Mouse (Mus musculus) myocyte (in vitro differentiated cells): ENCODE measurements around the gene Kcna10. TPM values are rescaled to one million over a fixed set of nuclear protein-coding genes. Genes with fewer than 3 reads are reported as not detected.

Experiments
- H3K27me3 ChIP-seq: one replicate; pipeline ENCODE4 v1.6.1; 2011; ENCODE audit not compliant: control insufficient read depth, insufficient read depth, insufficient read length
- H3K36me3 ChIP-seq: one replicate; pipeline ENCODE4 v1.6.1; 2011; ENCODE audit not compliant: control insufficient read depth, insufficient read depth
- H3K4me2 ChIP-seq: one replicate; pipeline ENCODE4 v1.6.1; 2011; ENCODE audit warnings: low read depth, control low read depth
- H3K4me3 ChIP-seq: one replicate; pipeline ENCODE4 v1.5.1; 2011; ENCODE audit warnings: mild to moderate bottlenecking, control low read depth, moderate library complexity
- H3K79me2 ChIP-seq: one replicate; pipeline ENCODE4 v1.6.1; 2011; ENCODE audit not compliant: control insufficient read depth, insufficient read depth
- H3ac ChIP-seq: one replicate; pipeline ENCODE4 v1.6.1; 2011; ENCODE audit not compliant: control insufficient read depth, insufficient read length
- CEBPB ChIP-seq: IDR thresholded peaks from 2 replicates; pipeline ENCODE4 v1.6.1; 2011; ENCODE audit warnings: mild to moderate bottlenecking, moderate library complexity; ENCODE audit not compliant: poor library complexity, insufficient read depth, severe bottlenecking
- E2F4 ChIP-seq: IDR thresholded peaks from one replicate; pipeline ENCODE4 v1.6.1; 2011; ENCODE audit warnings: mild to moderate bottlenecking, control low read depth, moderate library complexity; ENCODE audit not compliant: insufficient read depth
- MAX ChIP-seq: IDR thresholded peaks from one replicate; pipeline ENCODE4 v1.6.1; 2011; ENCODE audit warnings: low read depth, mild to moderate bottlenecking, control low read depth
- MYOD1 ChIP-seq, 3 experiments: IDR thresholded peaks; one replicate each; pipeline ENCODE4 v1.6.1; 2011; ENCODE audit warnings: control low read depth in 2 of 3, low read depth in 2 of 3, mild to moderate bottlenecking in 2 of 3, moderate library complexity in 1 of 3; ENCODE audit not compliant: insufficient read length in 2 of 3, control insufficient read depth in 1 of 3
- MYOG ChIP-seq, 3 experiments: IDR thresholded peaks; one replicate each; pipeline ENCODE4 v1.6.1; 2011; ENCODE audit warnings: control low read depth in 2 of 3, low read depth in 2 of 3, mild to moderate bottlenecking in 2 of 3; ENCODE audit not compliant: insufficient read length in 2 of 3, control insufficient read depth in 1 of 3, insufficient read depth in 1 of 3
- POLR2A ChIP-seq: IDR thresholded peaks from one replicate; pipeline ENCODE4 v1.6.1; 2011; ENCODE audit warnings: low read depth, mild to moderate bottlenecking, control low read depth, moderate library complexity; ENCODE audit not compliant: insufficient read length
- POLR2AphosphoS2 ChIP-seq: IDR thresholded peaks from one replicate; pipeline ENCODE4 v1.6.1; 2011; ENCODE audit warnings: low read depth, control low read depth; ENCODE audit not compliant: insufficient read length
- REST ChIP-seq: IDR thresholded peaks from one replicate; pipeline ENCODE4 v1.6.1; 2011; ENCODE audit warnings: mild to moderate bottlenecking, control low read depth, moderate library complexity; ENCODE audit not compliant: insufficient read depth, insufficient read length
- SRF ChIP-seq: IDR thresholded peaks from one replicate; pipeline ENCODE4 v1.6.1; 2011; ENCODE audit warnings: low read depth; ENCODE audit not compliant: control insufficient read depth, insufficient read length
- TCF12 ChIP-seq: IDR thresholded peaks from one replicate; pipeline ENCODE4 v1.6.1; 2011; ENCODE audit warnings: mild to moderate bottlenecking, control low read depth; ENCODE audit not compliant: poor library complexity, insufficient read depth, severe bottlenecking
- TCF3 ChIP-seq: IDR thresholded peaks from one replicate; pipeline ENCODE4 v1.6.1; 2011; ENCODE audit warnings: low read depth, control low read depth; ENCODE audit not compliant: insufficient read length
- USF1 ChIP-seq: IDR thresholded peaks from one replicate; pipeline ENCODE4 v1.6.1; 2011; ENCODE audit warnings: low read depth, mild to moderate bottlenecking, control low read depth, moderate library complexity
- polyA plus RNA-seq: library from polyadenylated mRNA; unstranded; fragments of >200 nt; fragmentation: generic; extraction: Trizol; gene quantifications from one replicate; pipeline ENCODE4 v1.2.1, GENCODE M21; 2012; ENCODE audit warnings: missing spikeins

Gene Kcna10
- polyA plus RNA-seq, 1 experiment: not detected

GRCm38 (mm10) chr3:107187022-107187421, 4.2 kb downstream of the Kcna10 start:
- no peak for TF ChIP-seq E2F4
- no peak for TF ChIP-seq CEBPB
- no peak for TF ChIP-seq POLR2AphosphoS2
- H3ac ChIP-seq: no peak overlapping the region
- H3K4me2 ChIP-seq: no peak overlapping the region
- peaks cover 29% of the 10 kb centered on the region for H3K27me3 ChIP-seq
- no peak overlapping the region for H3K4me3 ChIP-seq
- H3K79me2 ChIP-seq: no peaks in the 10 kb centered on the region
- no peaks in the 10 kb centered on the region for H3K36me3 ChIP-seq

GRCm38 (mm10) chr3:107188226-107188899, 5.5 kb downstream of the Kcna10 start:
- Histone ChIP-seq H3K36me3 (no peaks in the 10 kb centered on the region), H3K27me3 (peaks cover 34% of the 10 kb centered on the region), H3K4me2 (no peak overlapping the region), H3K4me3 (no peak overlapping the region), H3K79me2 (no peaks in the 10 kb centered on the region), H3ac (no peak overlapping the region)
- no peak for TF ChIP-seq SRF
- TF ChIP-seq E2F4: no peak
- no peak for TF ChIP-seq REST
- no peak for TF ChIP-seq CEBPB
- TF ChIP-seq USF1: no peak

DNA sequence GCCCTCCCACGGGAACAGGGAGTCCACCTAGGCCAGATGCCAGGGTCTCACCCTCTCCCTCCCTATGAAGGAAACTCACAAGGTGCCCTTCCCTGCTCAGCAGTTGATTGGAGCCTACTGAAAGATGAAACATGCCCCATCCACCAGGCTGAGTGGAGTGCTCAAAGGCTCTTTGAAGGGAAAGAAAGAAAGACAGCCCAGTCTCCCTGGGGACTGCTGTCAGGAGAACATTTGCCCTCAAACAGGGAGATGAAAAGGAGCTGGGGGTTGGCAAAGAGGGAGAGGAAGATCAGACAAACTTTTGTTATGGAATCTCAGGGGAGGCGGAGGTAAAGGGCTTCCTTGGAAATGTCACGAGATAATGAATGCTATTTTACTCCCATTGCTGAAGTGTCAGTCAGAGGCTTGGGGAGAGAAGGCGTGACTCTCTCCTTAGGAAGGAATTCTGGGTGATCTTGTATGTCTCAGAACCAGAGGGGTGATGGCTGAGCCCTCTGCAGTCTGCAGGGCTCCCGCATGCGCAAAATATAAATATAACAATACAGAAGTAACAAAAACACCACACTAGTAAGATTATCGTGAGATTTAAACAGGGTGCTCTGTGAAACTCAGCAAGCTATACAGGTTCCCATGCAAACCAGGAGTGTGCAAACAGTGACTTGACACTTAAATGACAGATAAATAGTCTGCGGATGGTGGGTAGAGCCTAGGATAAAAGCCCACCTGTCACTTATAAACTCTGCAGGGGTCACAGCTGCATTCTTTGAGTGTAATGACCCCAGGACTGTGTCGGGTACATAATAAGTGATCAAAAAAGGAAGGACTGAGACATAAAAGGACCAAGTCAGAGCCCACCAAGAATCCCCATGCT, 18.7 kb downstream of the Kcna10 start:
- H3K4me3 ChIP-seq: no peak overlapping the region
- no peak overlapping the region for H3ac ChIP-seq
- H3K36me3 ChIP-seq: no peaks in the 10 kb centered on the region
- peaks cover 24% of the 10 kb centered on the region for H3K27me3 ChIP-seq
- no peak for TF ChIP-seq MYOD1 (IDR thresholded peaks at IDR 0.05; ENCODE audit: control insufficient read depth in 1 of 3, insufficient read length in 2 of 3, low read depth in 2 of 3)
- no peaks in the 10 kb centered on the region for H3K79me2 ChIP-seq
- H3K4me2 ChIP-seq: no peak overlapping the region

DNA sequence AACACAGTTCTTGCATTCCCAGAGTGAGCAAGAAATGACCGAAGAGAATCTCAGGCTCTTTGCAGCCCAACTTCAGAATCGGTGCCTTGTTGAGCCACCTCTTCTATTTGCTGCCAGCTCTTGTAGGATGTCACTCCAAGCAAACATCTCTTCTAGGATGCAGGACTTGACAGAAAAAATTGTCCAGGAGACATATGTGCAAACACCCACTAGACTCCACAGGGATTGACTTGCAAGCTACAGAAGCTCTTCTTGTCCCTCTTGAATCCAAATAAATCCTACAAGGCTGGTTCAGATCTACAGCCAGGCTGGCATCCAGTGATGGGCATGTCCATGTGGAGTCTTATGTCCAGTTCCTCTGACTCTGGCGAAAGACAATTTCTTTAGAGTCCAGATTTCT, 21.6 kb downstream of the Kcna10 start:
- TF ChIP-seq POLR2AphosphoS2 (no peak), MAX (no peak), CEBPB (no peak), USF1 (no peak), E2F4 (no peak), TCF3 (no peak), SRF (no peak), POLR2A (no peak), MYOG (IDR thresholded peaks at IDR 0.05; ENCODE audit: control insufficient read depth in 1 of 3, insufficient read depth in 1 of 3, insufficient read length in 2 of 3, low read depth in 2 of 3) (no peak), TCF12 (no peak), MYOD1 (IDR thresholded peaks at IDR 0.05; ENCODE audit: control insufficient read depth in 1 of 3, insufficient read length in 2 of 3, low read depth in 2 of 3) (no peak), REST (no peak)
- Histone ChIP-seq H3K36me3 (no peaks in the 10 kb centered on the region), H3K4me3 (no peak overlapping the region), H3K27me3 (peaks cover 21% of the 10 kb centered on the region), H3K4me2 (no peak overlapping the region), H3ac (no peak overlapping the region), H3K79me2 (no peaks in the 10 kb centered on the region)

DNA sequence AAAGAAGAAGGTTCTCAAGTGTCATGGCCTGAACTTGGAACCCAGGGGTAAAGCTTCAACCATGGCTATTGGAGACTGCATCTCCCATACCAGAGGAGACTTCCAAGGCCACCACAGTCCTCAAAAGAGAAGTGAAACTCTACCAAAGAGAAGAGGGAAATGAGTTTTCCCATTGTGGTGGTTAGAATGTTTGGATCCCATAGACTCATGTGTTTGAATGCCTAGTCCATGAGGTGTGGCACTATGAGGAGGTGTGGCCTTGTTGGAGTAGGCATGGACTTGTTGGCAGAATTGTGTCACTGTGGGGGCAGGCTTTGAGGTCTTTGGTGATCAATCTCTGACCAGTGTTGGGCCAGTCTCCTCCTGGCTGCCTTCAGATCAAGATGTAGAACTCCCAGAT, 22.3 kb downstream of the Kcna10 start:
- H3K79me2 ChIP-seq: no peaks in the 10 kb centered on the region
- no peak overlapping the region for H3ac ChIP-seq
- peaks cover 14% of the 10 kb centered on the region for H3K27me3 ChIP-seq
- H3K36me3 ChIP-seq: no peaks in the 10 kb centered on the region
- no peak for TF ChIP-seq MAX
- no peak for TF ChIP-seq CEBPB
- no peak for TF ChIP-seq E2F4
- no peak for TF ChIP-seq TCF12
- TF ChIP-seq SRF: no peak
- no peak for TF ChIP-seq TCF3
- TF ChIP-seq POLR2A: no peak
- no peak for TF ChIP-seq POLR2AphosphoS2
- TF ChIP-seq REST: no peak
- TF ChIP-seq MYOG (IDR thresholded peaks at IDR 0.05; ENCODE audit: control insufficient read depth in 1 of 3, insufficient read depth in 1 of 3, insufficient read length in 2 of 3, low read depth in 2 of 3): no peak
- TF ChIP-seq USF1: no peak
- TF ChIP-seq MYOD1 (IDR thresholded peaks at IDR 0.05; ENCODE audit: control insufficient read depth in 1 of 3, insufficient read length in 2 of 3, low read depth in 2 of 3): no peak
- no peak overlapping the region for H3K4me2 ChIP-seq
- no peak overlapping the region for H3K4me3 ChIP-seq
